Mouse (Mus musculus) heart, adult 2 months (tissue): ENCODE data around the gene Dppa5a.
"Not testable (repeated sequence)": the region's sequence is repeated elsewhere in the genome, so short reads cannot be mapped to it uniquely, and the experiment has no call there.

Experiments
- CTCF ChIP-seq: fragments of 200-600 bp; IDR thresholded peaks from 2 replicates; pipeline ENCODE4 v1.8.1; 2022; ENCODE audit warnings: antibody characterized with exemption, mild to moderate bottlenecking, moderate library complexity
- POLR2A ChIP-seq: fragments of 200-500 bp; IDR thresholded peaks from 2 replicates; pipeline ENCODE4 v1.6.1; 2011; ENCODE audit warnings: mild to moderate bottlenecking, low read depth, low read length, control low read depth; ENCODE audit not compliant: insufficient read depth

DNA sequence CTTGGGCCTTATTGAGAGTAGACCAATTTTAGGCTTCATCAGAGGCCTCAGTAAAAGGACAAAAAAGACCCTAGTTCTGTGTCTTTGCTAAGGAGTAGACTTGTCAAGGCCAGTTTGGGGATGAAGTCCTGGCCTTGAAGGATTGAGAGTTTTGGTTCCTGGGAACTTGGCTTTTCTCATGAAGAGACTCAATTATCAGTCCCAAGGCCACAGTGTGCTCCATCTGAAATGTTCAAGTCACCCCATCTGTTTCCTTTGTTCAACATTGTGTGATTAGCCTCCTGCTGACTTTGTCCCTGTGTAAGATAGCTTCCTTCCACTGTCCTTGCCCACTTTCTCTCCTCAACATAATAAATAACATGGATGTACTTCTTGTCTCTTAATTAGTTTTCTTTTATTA is 18.0 kb downstream of the Dppa5a start:
- not testable (repeated sequence) for TF ChIP-seq CTCF, POLR2A
